ENCODE assay signal across 15 mouse cellular contexts in the genomic region with DNA sequence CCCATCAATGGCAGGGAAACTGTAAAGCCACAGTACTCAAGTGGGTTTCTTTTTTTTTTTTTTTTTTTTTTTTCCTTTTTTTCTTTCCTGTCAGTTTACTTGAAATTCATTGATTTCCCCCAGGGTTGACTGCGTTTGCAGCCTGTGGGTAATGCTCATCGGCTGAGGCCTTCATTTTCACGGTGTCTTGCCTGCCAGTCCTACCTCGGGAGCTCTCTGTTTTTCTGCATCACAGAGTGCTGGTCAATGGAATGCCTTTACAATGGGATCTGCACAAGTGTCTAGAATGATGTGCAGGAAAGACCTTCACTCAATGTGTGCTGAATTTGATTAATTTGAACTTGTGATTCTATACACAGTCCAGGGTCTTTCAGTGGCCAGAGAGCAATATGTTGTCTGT.
"Had no signal": no experiment of that assay in that cellular context is flagged by ENCODE, and none has a peak within 500 bp of the region (broad histone marks: within the 10 kb centered on the region; RNA-seq: fewer than 3 reads in every experiment).

No protein-coding gene starts in this region.

- H3K9ac ChIP-seq: limb, embryonic 15.5 days; liver, embryonic 12.5 days; lung, embryonic 14.5 days; neural tube, embryonic 12.5 days; stomach, embryonic 15.5 days had no signal

- H3K4me3 ChIP-seq: limb, embryonic 15.5 days; liver, embryonic 12.5 days; neural tube, embryonic 12.5 days; stomach, embryonic 15.5 days had no signal

- ATAC-seq: liver, embryonic 12.5 days had no signal

- H3K4me2 ChIP-seq: limb, embryonic 15.5 days; liver, embryonic 12.5 days; lung, embryonic 14.5 days; neural tube, embryonic 12.5 days; stomach, embryonic 15.5 days had no signal

- H3K36me3 ChIP-seq: limb, embryonic 15.5 days; liver, embryonic 12.5 days; neural tube, embryonic 12.5 days; stomach, embryonic 15.5 days had no signal

- H3K27me3 ChIP-seq: limb, embryonic 15.5 days; liver, embryonic 12.5 days; neural tube, embryonic 12.5 days; stomach, embryonic 15.5 days had no signal

- H3K9me3 ChIP-seq: limb, embryonic 15.5 days; liver, embryonic 12.5 days; neural tube, embryonic 12.5 days; stomach, embryonic 15.5 days had no signal

- H3K4me1 ChIP-seq: limb, embryonic 15.5 days; liver, embryonic 12.5 days; neural tube, embryonic 12.5 days; stomach, embryonic 15.5 days had no signal

- H3K27ac ChIP-seq: kidney, postnatal 0 days; limb, embryonic 15.5 days; liver, embryonic 12.5 days; neural tube, embryonic 12.5 days; stomach, embryonic 15.5 days had no signal

- DNase-seq: kidney, adult 11 months; kidney, adult 9 months; kidney, postnatal 36 days; layer of hippocampus, adult 9-11 months; layer of hippocampus, postnatal 36 days; lung, embryonic 14.5 days; lung, postnatal 14 days; right cerebral cortex, postnatal 14 days; thymus, adult 2 months; thymus, postnatal 36 days had no signal
